Mouse (Mus musculus) testis, adult 2 months (tissue): ENCODE results near the gene Ablim1.

Experiments
- CTCF ChIP-seq: fragments of 200-500 bp; IDR thresholded peaks from 2 replicates; pipeline ENCODE4 v1.5.1; 2012; ENCODE audit warnings: low read depth, mild to moderate bottlenecking, inconsistent platforms, low read length, moderate library complexity; ENCODE audit not compliant: control insufficient read depth, insufficient read depth, insufficient replicate concordance
- POLR2A ChIP-seq: fragments of 200-500 bp; IDR thresholded peaks from 2 replicates; pipeline ENCODE4 v1.6.1; 2012; ENCODE audit warnings: low read depth, mild to moderate bottlenecking, inconsistent platforms, low read length, moderate library complexity; ENCODE audit not compliant: control insufficient read depth

- TF ChIP-seq CTCF (no peak), POLR2A (no peak)
Observed at GRCm38 (mm10) chr19:57081536-57081935, 233.2 kb downstream of the Ablim1 start.
